Mouse (Mus musculus) CH12.LX (cell line): ENCODE results near the gene Tasp1. TPM values are rescaled to one million over a fixed set of nuclear protein-coding genes. Genes with fewer than 3 reads are reported as not detected.

Experiments
- DNase-seq: peaks from one replicate; pipeline ENCODE4 v3.0.0-alpha.2; 2013; ENCODE audit errors: extremely low read depth
- H3K27ac ChIP-seq: 2 replicates; pipeline ENCODE4 v1.5.1; 2012; ENCODE audit warnings: low read depth, mild to moderate bottlenecking, control low read depth, moderate library complexity; ENCODE audit not compliant: insufficient read depth
- H3K27me3 ChIP-seq: replicated peaks from 2 replicates; pipeline ENCODE3; 2012; ENCODE audit warnings: inconsistent platforms
- H3K36me3 ChIP-seq, 2 experiments: replicated peaks in 1 of 2; 2 replicates each; pipeline versions ENCODE3 to v1.6.1; 2012; ENCODE audit warnings: inconsistent platforms in 1 of 2, low read length in 1 of 2, mild to moderate bottlenecking in 1 of 2, mixed read lengths in 1 of 2, moderate library complexity in 1 of 2; ENCODE audit not compliant: control insufficient read depth in 1 of 2, insufficient read depth in 1 of 2
- H3K4me1 ChIP-seq, 2 experiments: 2 replicates each; pipeline ENCODE4 v1.6.1; 2012; ENCODE audit warnings: inconsistent platforms in 1 of 2, moderate library complexity in 1 of 2; ENCODE audit not compliant: insufficient read depth in 2 of 2, control insufficient read depth in 1 of 2
- H3K4me2 ChIP-seq: 2 replicates; pipeline ENCODE4 v1.6.1; 2012; ENCODE audit warnings: low read depth, mild to moderate bottlenecking, control low read depth; ENCODE audit not compliant: poor library complexity, insufficient read depth, severe bottlenecking
- H3K4me3 ChIP-seq, 3 experiments: fragments of 150-350 bp in 1 of 3; sonication (generic) in 1 of 3; replicated peaks in 1 of 3; 2 replicates each; pipeline versions ENCODE3 to v1.5.1; 2011 to 2012; ENCODE audit warnings: low read depth in 2 of 3, low read length in 2 of 3, mild to moderate bottlenecking in 2 of 3, moderate library complexity in 2 of 3, control low read depth in 1 of 3, improper control_type of control experiment in 1 of 3, inconsistent platforms in 1 of 3, mixed read lengths in 1 of 3; ENCODE audit not compliant: poor library complexity in 1 of 3
- H3K79me2 ChIP-seq: replicated peaks from 2 replicates; pipeline ENCODE4 v1.6.1; 2012; ENCODE audit warnings: mild to moderate bottlenecking, moderate library complexity; ENCODE audit not compliant: control insufficient read depth, poor library complexity, insufficient read depth, severe bottlenecking; ENCODE audit errors: extremely low read depth
- H3K9ac ChIP-seq: 2 replicates; pipeline ENCODE4 v1.6.1; 2012; ENCODE audit warnings: low read depth, mild to moderate bottlenecking, control low read depth, moderate library complexity; ENCODE audit not compliant: insufficient read depth
- H3K9me3 ChIP-seq: replicated peaks from 2 replicates; pipeline ENCODE3; 2012; ENCODE audit warnings: low read length, inconsistent platforms, mixed read lengths
- CHD1 ChIP-seq: IDR thresholded peaks from 2 replicates; pipeline ENCODE4 v1.6.1; 2012; ENCODE audit warnings: low read depth, low read length, improper control_type of control experiment, inconsistent platforms
- E2F4 ChIP-seq: IDR thresholded peaks from 2 replicates; pipeline ENCODE4 v1.6.1; 2011; ENCODE audit warnings: low read depth, low read length, improper control_type of control experiment; ENCODE audit not compliant: insufficient replicate concordance
- ETS1 ChIP-seq: conservative IDR thresholded peaks from 2 replicates; pipeline ENCODE4 v1.6.1; 2012; ENCODE audit warnings: low read depth, mild to moderate bottlenecking, inconsistent platforms, low read length, improper control_type of control experiment, moderate library complexity
- KAT2A ChIP-seq: IDR thresholded peaks from 2 replicates; pipeline ENCODE4 v1.6.1; 2012; ENCODE audit warnings: low read length, improper control_type of control experiment, inconsistent platforms; ENCODE audit not compliant: insufficient replicate concordance
- MAX ChIP-seq: IDR thresholded peaks from 2 replicates; pipeline ENCODE4 v1.6.1; 2011; ENCODE audit warnings: low read length, improper control_type of control experiment
- NRF1 ChIP-seq: IDR thresholded peaks from 2 replicates; pipeline ENCODE4 v1.6.1; 2014; ENCODE audit warnings: low read depth, mild to moderate bottlenecking, inconsistent platforms, low read length, improper control_type of control experiment, moderate library complexity
- POLR2AphosphoS2 ChIP-seq: IDR thresholded peaks from 2 replicates; pipeline ENCODE4 v1.6.1; 2011; ENCODE audit warnings: low read depth, low read length, improper control_type of control experiment
- RCOR1 ChIP-seq: conservative IDR thresholded peaks from 2 replicates; pipeline ENCODE4 v1.6.1; 2012; ENCODE audit warnings: low read depth, mild to moderate bottlenecking, inconsistent platforms, low read length, improper control_type of control experiment
- SIN3A ChIP-seq: IDR thresholded peaks from 2 replicates; pipeline ENCODE4 v1.6.1; 2012; ENCODE audit warnings: low read length, improper control_type of control experiment, inconsistent platforms
- SMC3 ChIP-seq: IDR thresholded peaks from 2 replicates; pipeline ENCODE4 v1.6.1; 2011; ENCODE audit warnings: low read depth, low read length, improper control_type of control experiment
- TBP ChIP-seq: conservative IDR thresholded peaks from 2 replicates; pipeline ENCODE4 v1.6.1; 2011; ENCODE audit warnings: low read depth, low read length, improper control_type of control experiment
- TCF12 ChIP-seq: IDR thresholded peaks from 2 replicates; pipeline ENCODE4 v1.6.1; 2014; ENCODE audit warnings: low read depth, mild to moderate bottlenecking, inconsistent platforms, low read length, improper control_type of control experiment
- USF1 ChIP-seq: IDR thresholded peaks from 2 replicates; pipeline ENCODE4 v1.6.1; 2014; ENCODE audit warnings: low read depth, mild to moderate bottlenecking, inconsistent platforms, low read length, improper control_type of control experiment
- ZC3H11A ChIP-seq: IDR thresholded peaks from 2 replicates; pipeline ENCODE4 v1.6.1; 2012; ENCODE audit warnings: low read depth, mild to moderate bottlenecking, inconsistent platforms, low read length, improper control_type of control experiment
- ZMIZ1 ChIP-seq: IDR thresholded peaks from 2 replicates; pipeline ENCODE4 v1.6.1; 2012; ENCODE audit warnings: low read depth, mild to moderate bottlenecking, inconsistent platforms, low read length, improper control_type of control experiment
- ZNF384 ChIP-seq: IDR thresholded peaks from 2 replicates; pipeline ENCODE4 v1.6.1; 2012; ENCODE audit warnings: low read depth, low read length, improper control_type of control experiment, inconsistent platforms
- dilution Hi-C: fragments of 300-500 bp; cut with MboI; formaldehyde crosslinking; loops from 2 replicates; pipeline ENCODE4 v1.14.3; 2020; ENCODE audit warnings: low sequenced_read_pairs; ENCODE audit not compliant: extremely low pct_unique_long_range_greater_than_20kb, extremely low pct_ligation_motif_present
- in situ Hi-C: fragments of 300-500 bp; cut with MboI; formaldehyde crosslinking; loops from 3 replicates; pipeline ENCODE4 v1.14.3; 2019; ENCODE audit warnings: low sequenced_read_pairs, low pct_ligation_motif_present, low pct_unique_long_range_greater_than_20kb, mixed read lengths
- polyA plus RNA-seq: library from polyadenylated mRNA; unstranded; fragments of >175 nt; gene quantifications from 2 replicates; pipeline ENCODE4 v1.2.1, GENCODE M21; 2012; ENCODE audit warnings: low read depth; ENCODE audit not compliant: insufficient read length
- total RNA-seq, 2 experiments: library from RNA; depleted of rRNA; stranded (reverse); fragments of 300-350 nt in 1 of 2; fragments of >200 nt in 1 of 2; gene quantifications; 2 replicates each; pipeline ENCODE4 v1.2.3; 2012 to 2014

The Tasp1 gene
- total and polyA plus RNA-seq, 3 experiments = 28.8 to 64.5 (median 28.9) TPM

- Histone ChIP-seq H3K36me3 (no peaks in the 10 kb centered on the region), H3K4me3 (no peak overlapping the region)
- dilution Hi-C loops = no loop called here
- TF ChIP-seq TCF12 (no peak), ZNF384 (no peak), KAT2A (no peak), SMC3 (no peak), USF1 (no peak), RCOR1 (no peak), SIN3A (no peak), POLR2AphosphoS2 (no peak), ETS1 (no peak), MAX (no peak), E2F4 (no peak), NRF1 (no peak), CHD1 (no peak), ZMIZ1 (no peak), ZC3H11A (no peak)
- TF ChIP-seq, all 38 proteins: peak for 0
- no peaks in the 10 kb centered on the region for H3K27me3 ChIP-seq
- in situ Hi-C loops = no loop called here
- no peaks in the 10 kb centered on the region for H3K79me2 ChIP-seq
- H3K4me2 ChIP-seq = no peak overlapping the region
- no peak for DNase-seq
- H3K4me1 ChIP-seq = peaks cover 4 to 31% of the 10 kb centered on the region in 2 experiments; a peak in 3 of 4 replicates
- H3K9me3 ChIP-seq = no peaks in the 10 kb centered on the region
- no peak overlapping the region for H3K9ac ChIP-seq
- H3K27ac ChIP-seq = no peak overlapping the region
Observed at GRCm38 (mm10) chr2:140097131-140097591, 30.6 kb upstream of the Tasp1 start.

GRCm38 (mm10) chr2:140096034-140096433, 29.4 kb upstream of the Tasp1 start:
- in situ Hi-C loops = no loop called here
- dilution Hi-C loops = no loop called here
- Histone ChIP-seq H3K9ac (no peak overlapping the region), H3K36me3 (no peaks in the 10 kb centered on the region), H3K4me3 (no peak overlapping the region), H3K4me1 (peaks cover 4 to 22% of the 10 kb centered on the region in 2 experiments; a peak in 3 of 4 replicates), H3K4me2 (no peak overlapping the region), H3K27ac (no peak overlapping the region), H3K9me3 (no peaks in the 10 kb centered on the region), H3K79me2 (no peaks in the 10 kb centered on the region), H3K27me3 (no peaks in the 10 kb centered on the region)
- TF ChIP-seq TBP = no peak
- no peak for DNase-seq
